Mouse (Mus musculus): ENCODE data around the gene Efhc1. TPM values are rescaled to one million over a fixed set of nuclear protein-coding genes. Genes with fewer than 3 reads are reported as not detected.

The Efhc1 gene
- polyA plus RNA-seq, 1 experiment = 0.32 TPM

DNA sequence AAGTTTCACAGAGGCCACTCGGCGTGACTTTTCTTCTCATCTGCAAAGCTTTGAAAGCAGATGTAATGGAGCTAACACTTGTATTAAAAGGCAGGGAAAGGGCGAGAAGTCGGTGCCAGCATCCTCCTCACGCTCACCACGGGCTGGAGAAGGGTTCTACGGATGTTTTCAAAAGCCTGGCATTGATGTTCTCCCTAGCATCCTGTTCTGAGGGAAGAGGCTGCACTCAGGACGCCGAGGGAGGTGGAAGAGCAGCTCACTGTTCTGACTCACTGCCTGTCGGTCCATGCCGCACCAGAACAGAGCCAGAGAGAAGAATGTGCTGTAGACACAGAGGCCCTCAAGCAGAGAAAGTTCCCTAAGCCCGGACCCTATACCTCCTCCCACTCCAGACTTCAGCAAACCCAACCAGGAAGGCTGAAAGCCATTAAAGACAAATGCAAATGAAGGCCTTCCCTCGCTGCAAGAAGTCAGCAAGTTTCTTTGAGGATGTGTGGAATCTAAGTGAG, 46.5 kb downstream of the Efhc1 start:
- no peak for DNase-seq (ENCODE audit: low read depth, low spot score)
- 61% methylated on average over 13 of the region's 13 CpGs for WGBS

DNA sequence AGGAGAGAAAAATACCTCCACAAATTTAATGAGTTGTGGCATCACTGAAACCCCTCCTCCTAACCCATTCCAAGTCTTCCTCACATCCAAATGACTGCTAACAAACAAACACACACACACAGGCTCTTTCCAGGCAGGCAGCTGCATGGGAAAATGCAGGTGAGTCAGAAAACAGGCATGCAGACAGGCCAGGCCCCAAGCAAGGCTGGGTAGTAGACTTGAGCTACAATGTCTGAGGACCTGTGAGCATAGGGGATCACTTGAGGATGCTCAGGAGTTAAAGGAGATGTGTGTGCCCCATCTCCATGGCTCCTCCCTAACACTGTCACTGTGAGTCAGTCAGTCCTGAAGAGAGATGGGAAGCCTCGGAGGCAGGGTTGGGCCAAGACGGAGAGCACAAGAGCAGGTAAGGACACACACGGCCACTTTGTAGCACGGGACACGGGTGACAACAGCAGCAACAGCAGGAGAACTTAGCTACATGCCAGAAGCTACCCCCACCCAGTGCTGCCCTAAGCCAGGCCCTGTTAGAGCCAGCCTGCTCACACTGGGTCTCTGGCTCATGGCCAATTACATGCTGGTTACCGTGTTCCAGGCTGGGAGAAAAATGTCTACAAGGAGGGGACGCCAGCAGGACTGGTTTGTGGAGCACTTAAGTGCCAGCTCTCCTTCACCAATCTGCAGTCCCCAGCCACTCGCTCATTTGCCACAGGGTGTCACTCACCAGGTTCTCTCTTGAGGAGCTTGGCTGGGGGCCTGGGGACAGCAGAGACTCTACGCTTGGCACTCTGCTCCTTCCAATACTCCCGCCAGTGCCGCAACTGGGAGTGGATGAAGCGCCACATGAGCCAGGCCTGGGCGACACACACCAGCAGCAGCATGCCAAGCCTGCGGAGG, 51.1 kb downstream of the Efhc1 start:
- 80% methylated on average over 14 of the region's 14 CpGs for WGBS
- DNase-seq (ENCODE audit: low read depth, low spot score) = no peak

DNA sequence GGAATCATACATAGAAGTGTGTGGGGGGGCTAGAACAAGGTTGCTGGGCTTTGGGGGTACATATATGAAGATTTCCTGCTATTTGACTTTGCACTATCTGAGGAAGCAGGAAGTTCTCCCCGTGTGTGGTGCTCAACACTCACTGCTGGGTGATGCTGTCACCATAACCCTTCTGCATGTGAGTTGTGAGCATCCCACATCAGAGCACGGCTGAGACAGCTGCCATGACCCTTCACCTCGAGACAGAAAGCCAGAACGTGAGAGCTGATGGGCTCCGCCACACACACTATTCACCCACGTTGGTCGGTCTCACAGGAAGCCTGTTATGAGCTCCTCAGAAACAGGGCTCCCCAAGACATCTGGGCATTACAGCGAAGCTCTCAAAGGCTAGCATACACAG, 53.2 kb downstream of the Efhc1 start:
- no peak for DNase-seq (ENCODE audit: low read depth, low spot score)
- 80% methylated on average over 8 of the region's 8 CpGs for WGBS

DNA sequence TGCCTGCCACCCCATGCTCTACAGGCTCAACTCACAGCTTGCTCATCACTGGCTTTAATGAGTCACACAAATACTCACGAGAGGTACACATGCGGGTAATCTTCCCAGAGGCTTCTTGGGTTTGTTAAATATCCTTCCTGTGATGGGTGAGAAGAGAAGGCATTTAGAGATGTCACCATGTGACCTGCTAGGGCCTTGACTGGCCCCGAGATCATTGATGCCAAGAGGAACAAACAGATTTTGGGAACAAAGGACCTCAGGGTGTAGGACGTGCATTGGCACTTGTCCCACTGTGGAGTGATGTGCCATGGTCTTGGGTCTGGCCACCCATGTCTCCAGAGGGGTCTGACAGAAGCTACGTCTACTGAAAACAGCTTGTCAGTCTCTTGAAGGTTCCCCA, 55.3 kb downstream of the Efhc1 start:
- WGBS = 80% methylated on average over 5 of the region's 5 CpGs
- no peak for DNase-seq (ENCODE audit: low read depth, low spot score)

DNA sequence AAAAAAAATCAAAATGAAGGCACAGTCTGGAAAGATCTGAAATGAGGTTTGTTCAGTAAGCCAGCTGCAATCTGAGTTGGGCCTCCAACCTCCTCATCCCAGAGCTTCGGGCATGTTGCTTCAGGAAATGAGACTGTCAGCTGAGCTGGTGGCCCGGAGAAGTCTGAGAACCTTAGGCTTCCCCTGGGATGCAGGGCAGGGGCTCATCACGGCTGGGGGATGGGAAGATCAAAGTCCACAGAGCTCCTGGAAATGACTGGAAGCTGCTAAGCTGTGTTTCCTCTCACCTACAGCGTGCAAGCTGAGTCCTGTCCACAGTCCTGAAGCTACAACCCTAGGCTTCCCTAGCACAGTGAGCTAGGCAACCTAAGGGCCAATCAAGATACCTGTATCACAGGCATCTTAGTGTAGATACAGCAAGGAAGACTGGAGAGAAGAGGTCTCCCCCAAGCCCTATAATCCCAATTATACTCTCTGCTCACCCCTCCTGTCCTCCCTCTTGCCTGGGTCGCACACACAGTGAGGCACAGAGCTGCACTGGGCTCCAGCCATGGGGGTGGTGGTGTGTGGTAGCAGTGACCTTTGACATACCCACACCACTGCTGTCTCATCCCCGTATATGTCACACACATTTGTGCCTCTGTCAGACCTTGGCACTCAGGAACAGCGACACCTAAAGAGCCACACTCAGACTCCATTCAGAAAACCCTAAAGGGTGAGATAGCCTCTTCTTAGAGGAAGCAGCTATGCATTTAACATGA, 56.7 kb downstream of the Efhc1 start:
- no peak for DNase-seq (ENCODE audit: low read depth, low spot score)
- WGBS = 64% methylated on average over 7 of the region's 7 CpGs

DNA sequence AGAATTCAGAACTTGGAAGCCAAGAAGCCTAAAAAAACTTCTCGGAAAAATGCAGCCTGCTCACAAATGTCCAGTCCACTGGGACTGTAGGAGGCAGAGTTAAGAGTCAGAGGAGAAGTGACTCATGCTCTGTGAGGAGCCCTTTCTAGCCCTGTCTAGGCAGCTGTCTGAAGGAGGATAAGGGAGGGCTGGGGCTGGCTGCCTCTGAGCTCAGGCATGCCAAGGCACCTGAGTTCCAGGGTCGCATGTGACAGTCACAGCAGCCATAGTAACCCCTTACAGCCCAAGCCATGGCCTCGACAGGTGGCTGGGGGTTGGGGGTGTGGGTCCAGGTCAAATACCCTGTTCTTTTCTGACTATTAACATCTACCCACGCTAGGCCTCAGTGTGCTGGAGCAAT, 57.5 kb downstream of the Efhc1 start:
- no peak for DNase-seq (ENCODE audit: low read depth, low spot score)

DNA sequence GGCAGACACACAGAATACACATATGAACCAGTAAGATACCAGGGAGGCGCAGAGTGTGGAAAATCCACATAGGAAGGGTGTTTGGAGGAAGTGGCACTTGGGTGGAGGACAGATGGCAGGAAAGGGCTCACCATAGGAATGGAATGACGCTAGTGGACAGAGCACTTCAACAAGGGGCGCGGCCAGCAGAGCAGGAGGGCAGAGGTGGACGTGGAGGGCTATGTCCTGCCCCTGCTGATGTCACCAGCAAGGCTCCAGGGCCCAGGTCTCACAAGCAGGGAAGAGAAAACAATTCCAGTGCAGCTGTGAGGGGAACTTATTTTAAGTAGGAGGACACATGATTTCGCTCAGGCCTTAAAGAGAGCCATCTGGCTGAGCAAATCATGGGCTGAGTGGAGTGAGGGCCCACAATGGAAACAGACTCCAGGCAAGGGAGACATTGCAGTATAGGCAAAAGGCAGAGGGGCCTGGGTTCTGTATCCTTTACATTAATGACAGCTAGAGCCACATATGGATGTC, 58.9 kb downstream of the Efhc1 start:
- WGBS = 71% methylated on average over 6 of the region's 6 CpGs
- no peak for DNase-seq (ENCODE audit: low read depth, low spot score)

More for the DNA sequence above, 57.5 kb downstream of the Efhc1 start:
- 63% methylated on average over 4 of the region's 4 CpGs for WGBS

DNA sequence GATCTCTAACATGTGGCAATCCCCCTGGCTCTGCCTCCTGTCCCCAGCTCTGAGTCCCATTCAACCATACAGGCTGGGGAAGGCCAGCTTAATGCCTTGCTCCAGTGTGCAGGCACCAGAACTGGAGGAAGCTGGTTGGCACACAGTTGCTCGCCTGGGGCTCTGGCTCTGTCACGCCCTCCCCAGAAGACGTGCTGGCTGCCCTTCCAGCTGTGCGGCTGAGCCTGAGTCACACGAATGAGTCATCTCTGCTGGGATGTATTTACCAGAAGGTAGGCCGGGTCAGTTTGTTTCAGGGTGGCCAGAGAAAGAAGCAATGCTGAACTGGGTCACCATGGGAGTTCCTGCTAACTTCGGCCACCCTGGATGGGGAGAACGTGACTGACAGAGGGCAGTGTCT, 63.0 kb downstream of the Efhc1 start:
- 11% methylated on average over 8 of the region's 8 CpGs for WGBS

DNA sequence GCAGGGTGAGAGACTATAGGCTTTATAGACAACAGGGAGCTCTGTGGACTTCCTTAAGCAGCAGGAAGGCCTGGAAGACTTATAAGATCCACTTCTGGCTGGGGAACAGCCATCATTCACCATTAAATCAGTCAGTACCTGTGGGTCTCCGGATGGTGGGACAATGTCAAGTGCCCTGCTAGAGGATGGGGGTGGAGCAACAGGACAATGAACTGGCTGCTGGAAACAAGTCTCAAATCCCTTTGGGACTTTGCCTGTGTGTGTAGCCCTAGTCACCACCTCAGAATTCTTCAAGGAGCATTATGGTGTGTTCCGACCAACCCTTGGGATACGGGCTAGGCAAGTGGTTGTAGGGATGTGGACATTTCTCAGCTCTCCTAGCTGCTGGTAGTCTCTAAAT, 71.7 kb downstream of the Efhc1 start:
- WGBS = 94% methylated on average over 3 of the region's 3 CpGs
- no peak for DNase-seq (ENCODE audit: low read depth, low spot score)

More for the DNA sequence above, 63.0 kb downstream of the Efhc1 start:
- peak; percentile 25 for DNase-seq (ENCODE audit: low read depth, low spot score)

DNA sequence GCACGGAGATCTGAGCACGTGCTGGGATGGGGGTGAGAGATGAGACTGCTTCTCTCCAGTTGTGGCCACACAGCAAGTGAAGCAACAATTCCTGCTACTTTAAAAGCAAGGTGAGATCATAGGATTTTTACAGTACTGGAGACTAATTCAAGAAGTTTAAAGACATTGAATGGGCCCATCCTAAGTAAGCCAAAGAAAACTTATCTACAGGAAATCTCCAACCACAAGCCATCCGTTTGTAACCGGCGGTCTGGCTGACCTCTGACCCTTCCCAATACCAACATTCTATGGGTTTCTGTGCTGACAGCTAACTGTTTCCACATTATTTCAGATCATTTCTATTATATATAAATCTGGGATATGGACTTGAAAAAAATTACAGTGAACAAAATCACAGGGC, 73.8 kb downstream of the Efhc1 start:
- DNase-seq (ENCODE audit: low read depth, low spot score) = no peak
- 81% methylated on average over 5 of the region's 5 CpGs for WGBS

DNA sequence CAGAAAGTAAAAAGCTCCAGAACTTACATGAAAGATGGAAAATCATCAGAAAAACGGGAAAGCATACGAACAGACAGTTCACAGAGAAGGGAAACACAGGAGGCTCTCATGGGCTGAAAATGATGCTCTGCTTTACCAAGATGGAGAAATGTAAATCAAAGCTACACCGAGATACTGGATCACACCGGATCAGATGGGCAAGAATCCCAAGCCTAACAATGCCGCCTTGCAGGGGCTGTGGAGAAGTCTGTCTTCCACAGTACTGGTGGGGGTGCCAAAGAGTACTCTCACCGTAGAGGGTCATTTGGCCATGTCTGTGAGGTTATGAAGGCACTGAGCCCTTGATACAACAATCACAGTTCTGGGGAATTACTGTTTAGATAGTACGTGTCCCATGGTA, 75.1 kb downstream of the Efhc1 start:
- WGBS = 79% methylated on average over 7 of the region's 7 CpGs
- DNase-seq (ENCODE audit: low read depth, low spot score) = no peak

DNA sequence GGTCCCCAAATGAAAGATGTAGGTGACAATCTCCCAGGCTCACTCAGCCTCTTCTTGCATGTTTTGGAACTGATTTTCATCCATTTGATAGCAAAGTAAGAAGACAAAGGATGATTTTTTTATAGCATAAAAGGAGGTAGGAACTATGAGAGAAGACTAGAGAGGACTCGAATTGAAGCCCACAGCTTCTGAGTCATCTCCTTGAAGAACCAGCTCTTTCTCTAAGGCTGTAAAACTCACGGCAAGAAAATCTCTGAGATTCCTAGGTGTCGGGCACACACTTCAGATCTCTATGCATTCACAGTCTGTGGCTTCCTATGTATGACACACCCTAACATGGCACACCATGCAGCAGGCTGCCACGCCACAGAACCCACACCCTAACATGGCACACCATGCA, 77.6 kb downstream of the Efhc1 start:
- WGBS = 70% methylated on average over 4 of the region's 4 CpGs
- no peak for DNase-seq (ENCODE audit: low read depth, low spot score)

DNA sequence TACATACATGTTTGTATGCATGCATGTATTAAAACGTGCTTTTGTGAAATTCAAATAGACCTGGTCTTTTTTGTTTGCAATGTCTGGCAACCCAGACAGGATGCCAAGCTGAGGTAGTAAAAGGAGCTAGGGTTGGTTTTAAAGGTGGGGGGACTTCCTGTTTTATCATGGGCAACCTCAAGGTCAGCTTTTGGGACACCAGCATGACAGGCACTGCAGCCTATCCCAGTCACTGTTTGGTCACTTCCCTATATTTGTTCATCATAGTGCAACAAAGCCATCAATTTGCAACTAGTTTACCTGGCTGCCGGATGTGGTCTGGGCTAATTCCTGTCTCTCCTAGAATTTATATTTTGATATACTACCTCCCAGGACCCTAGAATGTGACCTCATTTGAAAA, 80.2 kb downstream of the Efhc1 start:
- no peak for DNase-seq (ENCODE audit: low read depth, low spot score)
- WGBS = 81% methylated on average over 2 of the region's 2 CpGs

DNA sequence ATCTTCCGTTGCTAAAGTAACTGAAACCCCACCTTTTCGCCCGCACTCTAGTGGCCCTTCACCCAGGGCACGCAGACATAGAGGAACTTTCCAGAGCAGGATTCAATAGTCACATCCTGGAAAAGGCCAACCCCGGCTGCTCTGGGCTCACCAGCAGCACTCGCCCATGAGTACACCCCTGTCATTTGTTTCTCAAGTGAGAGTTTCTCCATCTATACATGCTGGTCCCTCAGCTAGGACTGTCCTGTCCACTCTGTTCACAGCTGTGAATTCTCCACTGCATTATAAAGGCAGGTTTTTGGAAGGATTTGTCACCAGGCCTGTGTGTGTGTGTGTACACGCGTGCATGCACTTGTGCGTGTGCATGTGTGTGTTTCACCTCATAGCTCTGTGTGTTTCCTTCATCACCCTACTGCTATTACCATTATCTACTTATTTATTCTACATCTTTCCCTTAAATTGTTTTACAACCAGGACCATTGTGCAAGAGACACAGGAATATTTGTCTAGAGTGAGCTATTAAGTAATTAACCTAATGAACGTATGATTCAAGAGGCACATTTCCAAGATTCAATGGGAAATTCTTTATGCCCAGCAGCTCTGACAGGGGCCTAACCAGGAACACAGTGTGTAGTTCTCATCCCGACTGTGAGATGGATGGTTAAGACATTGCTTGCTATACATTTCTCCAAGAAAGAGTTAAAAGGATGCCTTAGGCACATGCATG, 81.8 kb downstream of the Efhc1 start:
- WGBS = 81% methylated on average over 11 of the region's 11 CpGs
- no peak for DNase-seq (ENCODE audit: low read depth, low spot score)

DNA sequence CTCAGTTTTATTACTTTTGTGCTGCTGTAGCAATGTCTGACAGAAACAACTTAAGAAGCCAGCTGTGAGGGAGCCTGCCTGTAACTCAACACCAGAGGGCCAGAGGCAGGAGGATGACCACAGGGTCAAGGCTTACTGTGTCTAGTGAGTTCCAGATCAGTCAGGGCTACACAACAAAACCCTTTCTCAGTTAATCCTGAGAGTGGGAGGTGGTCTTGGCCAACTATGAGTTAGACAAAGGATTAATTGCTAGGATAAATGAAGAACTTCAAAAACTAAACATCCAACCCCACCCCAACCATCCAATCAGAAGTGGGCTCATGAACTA, 82.3 kb downstream of the Efhc1 start:
- DNase-seq (ENCODE audit: low read depth, low spot score) = no peak

DNA sequence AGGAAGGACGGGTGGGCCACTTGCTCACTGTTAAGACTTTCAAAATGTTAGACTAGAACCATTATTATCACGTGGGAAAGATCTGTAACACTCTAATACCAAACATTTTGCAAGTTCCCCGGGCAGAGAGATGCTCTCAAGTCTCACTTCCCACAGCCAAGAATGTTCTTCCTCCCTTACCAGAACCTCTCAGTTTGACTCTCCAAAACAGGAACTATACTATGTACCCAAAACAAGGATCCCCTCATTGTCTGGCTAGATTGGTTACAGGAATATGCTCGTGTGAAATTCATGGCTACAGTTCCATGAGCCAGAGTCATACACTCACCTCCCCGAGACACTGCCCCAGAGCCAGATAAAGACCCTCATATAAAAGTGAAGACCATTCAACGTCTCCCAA, 84.5 kb downstream of the Efhc1 start:
- WGBS = 73% methylated on average over 6 of the region's 6 CpGs
- no peak for DNase-seq (ENCODE audit: low read depth, low spot score)

DNA sequence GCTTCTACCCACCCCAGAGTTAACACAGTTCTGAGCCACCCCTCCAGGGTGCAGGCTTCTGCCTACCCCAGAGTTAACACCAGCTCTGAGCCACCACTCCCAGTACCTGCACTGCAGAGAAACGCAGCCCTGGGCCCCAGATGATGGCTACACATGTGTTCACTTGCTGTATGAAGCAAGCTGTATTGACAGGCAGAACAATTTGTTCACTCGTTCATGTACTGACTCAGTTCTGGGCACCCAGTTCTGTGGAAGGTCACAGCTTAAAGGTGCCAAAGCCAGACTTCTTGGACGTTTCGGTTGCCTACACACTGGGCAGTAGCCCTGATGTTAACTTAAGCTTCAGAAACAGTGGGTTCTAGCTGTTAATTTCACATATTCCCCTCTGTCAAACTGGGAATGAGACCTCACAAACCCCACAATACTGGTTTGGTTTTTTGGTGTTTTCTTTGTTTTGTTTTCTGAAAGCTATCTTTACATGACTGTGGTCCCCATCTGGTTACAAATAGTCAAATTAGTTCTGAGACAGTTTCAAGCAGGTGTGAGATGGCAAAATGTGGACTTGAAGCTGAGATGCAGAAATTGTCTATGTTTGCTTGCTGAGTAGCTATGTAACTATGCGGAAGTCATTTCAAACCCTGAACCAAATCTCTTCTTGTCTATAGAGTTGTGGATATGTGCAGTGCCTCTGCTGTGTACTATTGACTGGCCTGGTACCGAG, 86.6 kb downstream of the Efhc1 start:
- no peak for DNase-seq (ENCODE audit: low read depth, low spot score)
- WGBS = 78% methylated on average over 6 of the region's 6 CpGs

DNA sequence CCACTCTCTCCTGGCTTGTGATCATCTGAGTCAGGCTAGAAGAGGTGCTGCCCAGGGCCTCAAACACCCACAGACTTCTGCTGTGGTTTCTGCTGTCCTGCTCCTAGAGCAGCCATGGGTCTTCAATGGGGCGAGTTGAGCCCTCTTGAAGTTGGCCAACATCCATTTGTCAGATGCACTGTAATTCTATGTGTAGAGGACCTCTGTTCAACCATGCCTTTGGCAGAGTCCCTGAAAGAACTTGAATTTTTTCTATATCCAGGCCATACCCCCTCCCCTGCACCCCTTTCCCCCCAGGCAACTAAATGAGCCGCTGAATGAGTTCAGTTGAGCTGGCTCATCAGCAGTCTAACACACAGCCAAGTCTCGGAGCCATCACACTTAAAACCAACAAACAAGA, 88.1 kb downstream of the Efhc1 start:
- DNase-seq (ENCODE audit: low read depth, low spot score) = no peak
- WGBS = 92% methylated on average over 3 of the region's 3 CpGs

DNA sequence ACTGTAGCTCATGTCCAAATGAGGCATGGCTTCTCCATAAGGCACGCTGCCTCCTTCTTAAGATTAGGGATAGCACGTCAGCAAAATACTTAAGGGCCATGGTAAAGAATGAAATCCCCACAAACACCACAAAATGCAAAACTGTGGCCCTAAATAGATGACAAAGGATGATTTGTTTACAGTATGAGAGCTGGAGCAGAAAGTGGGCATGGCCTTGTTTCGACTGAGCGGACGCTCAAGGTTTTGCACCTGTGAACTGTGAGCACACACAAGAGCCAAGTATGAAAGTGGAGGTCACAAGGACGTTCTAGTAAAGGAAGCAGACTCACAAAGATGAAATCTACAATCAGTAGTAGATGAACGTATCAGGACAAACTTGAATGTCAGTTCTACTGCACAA, 88.7 kb downstream of the Efhc1 start:
- WGBS = 82% methylated on average over 7 of the region's 7 CpGs
- no peak for DNase-seq (ENCODE audit: low read depth, low spot score)

Data from large intestine, adult 2 months (tissue).